Mouse (Mus musculus): ENCODE results near the gene Elmo1.

DNA sequence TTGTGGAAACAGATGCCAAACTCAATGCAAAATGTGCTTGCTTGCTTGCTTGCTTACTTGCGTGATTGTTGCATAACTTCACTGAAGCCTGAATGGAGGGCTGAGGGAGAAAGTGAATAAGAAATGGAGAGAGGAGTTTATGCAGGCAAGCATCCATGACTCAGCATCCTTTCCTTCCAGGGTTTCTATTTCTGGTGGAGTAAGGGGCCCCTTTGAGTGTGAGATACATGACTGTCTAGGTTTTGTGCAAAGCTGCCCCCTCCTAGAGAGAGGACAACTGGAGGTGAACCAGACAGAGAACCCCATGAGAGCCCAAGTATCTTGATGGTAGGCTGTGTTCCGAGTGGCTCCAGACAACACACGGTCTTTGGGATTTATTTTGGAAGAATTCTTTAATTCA lies 508.2 kb downstream of the Elmo1 start:
- no peak for TF ChIP-seq CTCF (IDR thresholded peaks at IDR 0.05; ENCODE audit: low read depth, low read length)
- no peak for TF ChIP-seq POLR2A (IDR thresholded peaks at IDR 0.05; ENCODE audit: insufficient read depth, low read length)

All from ES-Bruce4 (cell line).